Mouse (Mus musculus) C2C12 (cell line): ENCODE measurements around the gene Ppp1r12b. TPM values are rescaled to one million over a fixed set of nuclear protein-coding genes. Genes with fewer than 3 reads are reported as not detected.

Experiments
- H3K27me3 ChIP-seq: one replicate; pipeline ENCODE4 v1.6.1; 2011; ENCODE audit not compliant: control insufficient read depth, insufficient read depth, insufficient read length
- H3K36me3 ChIP-seq: one replicate; pipeline ENCODE4 v1.6.1; 2011; ENCODE audit not compliant: control insufficient read depth, insufficient read depth
- H3K4me3 ChIP-seq: one replicate; pipeline ENCODE4 v1.5.1; 2011; ENCODE audit warnings: mild to moderate bottlenecking, control low read depth; ENCODE audit not compliant: poor library complexity, insufficient read depth, severe bottlenecking
- H3K79me2 ChIP-seq: one replicate; pipeline ENCODE4 v1.6.1; 2011; ENCODE audit not compliant: control insufficient read depth, insufficient read depth
- H3K79me3 ChIP-seq: one replicate; pipeline ENCODE4 v1.6.1; 2011; ENCODE audit warnings: low read depth, control low read depth
- H3ac ChIP-seq: one replicate; pipeline ENCODE3; 2011; ENCODE audit warnings: low read depth; ENCODE audit not compliant: control insufficient read depth, insufficient read length
- CEBPB ChIP-seq: IDR thresholded peaks from one replicate; pipeline ENCODE4 v1.6.1; 2011; ENCODE audit warnings: low read depth, mild to moderate bottlenecking, control low read depth, moderate library complexity
- CTCF ChIP-seq: IDR thresholded peaks from one replicate; pipeline ENCODE4 v1.5.1; 2011; ENCODE audit not compliant: control insufficient read depth, insufficient read depth, insufficient read length
- FOSL1 ChIP-seq: IDR thresholded peaks from one replicate; pipeline ENCODE4 v1.8.0; 2011; ENCODE audit warnings: mild to moderate bottlenecking, low read length; ENCODE audit not compliant: poor library complexity, insufficient read depth, severe bottlenecking
- MAX ChIP-seq: IDR thresholded peaks from one replicate; pipeline ENCODE4 v1.6.1; 2011; ENCODE audit warnings: mild to moderate bottlenecking, control low read depth
- MYOD1 ChIP-seq: IDR thresholded peaks from one replicate; pipeline ENCODE4 v1.6.1; 2011; ENCODE audit warnings: low read depth; ENCODE audit not compliant: control insufficient read depth, insufficient read length
- MYOG ChIP-seq: IDR thresholded peaks from one replicate; pipeline ENCODE4 v1.6.1; 2011; ENCODE audit not compliant: control insufficient read depth, insufficient read length; ENCODE audit errors: extremely low read depth
- USF1 ChIP-seq: IDR thresholded peaks from one replicate; pipeline ENCODE4 v1.6.1; 2011; ENCODE audit warnings: low read depth, mild to moderate bottlenecking, control low read depth, moderate library complexity
- long read RNA-seq, 2 experiments: library from polyadenylated mRNA; unstranded; transcript quantifications; one replicate each; pipeline ENCODE4 v2.0.0; 2019 to 2020
- polyA plus RNA-seq: library from polyadenylated mRNA; unstranded; fragments of >200 nt; fragmentation: generic; extraction: Trizol; gene quantifications from one replicate; pipeline ENCODE4 v1.2.1, GENCODE M21; 2012; ENCODE audit warnings: missing spikeins

Ppp1r12b gene
- polyA plus RNA-seq, result 1.5 TPM
- long read RNA-seq, experiment 1, partial matches to known transcripts, result 0 of 1 reads
- long read RNA-seq, experiment 1, other reads (novel, unspliced or antisense), result 1 of 1 reads
- long read RNA-seq, experiment 2, result 0 reads

GRCm38 (mm10) chr1:134955637-134956176 is at the start of gene Ppp1r12b:
Gene Ppp1r12b, minus strand, starts transcription at chr1:134955942.
- H3K4me3 ChIP-seq, result peak within 1 kb of the TSS; percentile 74
- H3ac ChIP-seq, result peak within 1 kb of the TSS; percentile 93
- no peaks in the 10 kb centered on the region for H3K27me3 ChIP-seq
- peaks cover 26% of the 10 kb centered on the region for H3K79me2 ChIP-seq
- no peaks in the 10 kb centered on the region for H3K36me3 ChIP-seq
- no peak for TF ChIP-seq CEBPB
- peak; percentile 68 for TF ChIP-seq MAX
- peak; percentile 2 for TF ChIP-seq USF1
- TF ChIP-seq CTCF, result no peak
- no peak for TF ChIP-seq FOSL1
- TF ChIP-seq MYOG, result no peak
- TF ChIP-seq MYOD1, result no peak
- no peaks in the 10 kb centered on the region for H3K79me3 ChIP-seq

- Histone ChIP-seq H3K79me2 (no peaks in the 10 kb centered on the region), H3ac (no peak overlapping the region), H3K27me3 (no peaks in the 10 kb centered on the region), H3K36me3 (no peaks in the 10 kb centered on the region), H3K4me3 (no peak overlapping the region), H3K79me3 (no peaks in the 10 kb centered on the region)
- no peak for TF ChIP-seq CEBPB
- no peak for TF ChIP-seq MYOD1
- TF ChIP-seq USF1, result no peak
- TF ChIP-seq MYOG, result no peak
- TF ChIP-seq FOSL1, result no peak
- no peak for TF ChIP-seq CTCF
- no peak for TF ChIP-seq MAX
These were observed 47.6 kb upstream of the Ppp1r12b start for GRCm38 (mm10) chr1:135003346-135003745.

- Histone ChIP-seq H3K4me3 (no peak overlapping the region), H3ac (no peak overlapping the region), H3K36me3 (peaks cover 3% of the 10 kb centered on the region), H3K79me2 (no peaks in the 10 kb centered on the region), H3K27me3 (no peaks in the 10 kb centered on the region), H3K79me3 (no peaks in the 10 kb centered on the region)
- TF ChIP-seq CTCF (no peak), MYOG (no peak), FOSL1 (no peak), USF1 (no peak), CEBPB (no peak), MAX (no peak), MYOD1 (no peak)
These were observed 44.8 kb upstream of the Ppp1r12b start for GRCm38 (mm10) chr1:135000527-135000926.

DNA sequence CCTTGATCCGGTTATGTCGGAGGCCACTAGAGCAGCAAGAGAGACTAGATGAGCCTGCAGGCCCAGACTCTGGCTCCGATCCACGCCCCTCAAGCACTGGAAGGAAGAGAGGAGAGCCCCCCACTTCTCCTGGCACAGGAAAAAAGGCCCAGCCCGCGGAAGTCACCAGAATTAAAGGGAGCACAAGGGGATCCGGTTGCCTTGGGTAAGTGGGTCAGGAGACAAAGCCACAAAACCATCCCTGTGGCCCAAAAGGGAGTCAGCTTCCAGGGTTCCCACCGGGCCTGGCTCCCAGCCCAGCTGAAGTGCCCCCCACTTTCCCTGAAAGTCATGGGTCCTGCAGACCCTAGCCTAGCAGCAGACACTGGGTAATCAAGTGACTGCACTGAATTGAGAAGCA is 42.5 kb upstream of the Ppp1r12b start:
- no peaks in the 10 kb centered on the region for H3K79me2 ChIP-seq
- peaks cover 10% of the 10 kb centered on the region for H3K36me3 ChIP-seq
- no peak overlapping the region for H3K4me3 ChIP-seq
- no peak overlapping the region for H3ac ChIP-seq
- H3K27me3 ChIP-seq, result no peaks in the 10 kb centered on the region
- H3K79me3 ChIP-seq, result no peaks in the 10 kb centered on the region
- no peak for TF ChIP-seq USF1
- no peak for TF ChIP-seq CEBPB
- TF ChIP-seq MAX, result no peak
- no peak for TF ChIP-seq FOSL1
- no peak for TF ChIP-seq MYOG
- no peak for TF ChIP-seq CTCF
- TF ChIP-seq MYOD1, result no peak

- no peaks in the 10 kb centered on the region for H3K79me2 ChIP-seq
- H3K36me3 ChIP-seq, result peaks cover 10% of the 10 kb centered on the region
- H3K79me3 ChIP-seq, result no peaks in the 10 kb centered on the region
- TF ChIP-seq MYOG, result no peak
- no peak for TF ChIP-seq MAX
- no peak for TF ChIP-seq USF1
- no peak for TF ChIP-seq CTCF
- no peak for TF ChIP-seq MYOD1
- H3K4me3 ChIP-seq, result no peak overlapping the region
- no peak overlapping the region for H3ac ChIP-seq
- H3K27me3 ChIP-seq, result no peaks in the 10 kb centered on the region
These were observed 41.8 kb upstream of the Ppp1r12b start for GRCm38 (mm10) chr1:134997568-134997967.
